Mouse (Mus musculus): ENCODE results near the gene Nfatc2. TPM values are rescaled to one million over a fixed set of nuclear protein-coding genes. Genes with fewer than 3 reads are reported as not detected.

The Nfatc2 gene
- polyA plus RNA-seq (2015; fragmentation: Nextera tagmentation; extraction: Ambion mirVana), result 1.8 and 2.4 TPM in 2 replicates

DNA sequence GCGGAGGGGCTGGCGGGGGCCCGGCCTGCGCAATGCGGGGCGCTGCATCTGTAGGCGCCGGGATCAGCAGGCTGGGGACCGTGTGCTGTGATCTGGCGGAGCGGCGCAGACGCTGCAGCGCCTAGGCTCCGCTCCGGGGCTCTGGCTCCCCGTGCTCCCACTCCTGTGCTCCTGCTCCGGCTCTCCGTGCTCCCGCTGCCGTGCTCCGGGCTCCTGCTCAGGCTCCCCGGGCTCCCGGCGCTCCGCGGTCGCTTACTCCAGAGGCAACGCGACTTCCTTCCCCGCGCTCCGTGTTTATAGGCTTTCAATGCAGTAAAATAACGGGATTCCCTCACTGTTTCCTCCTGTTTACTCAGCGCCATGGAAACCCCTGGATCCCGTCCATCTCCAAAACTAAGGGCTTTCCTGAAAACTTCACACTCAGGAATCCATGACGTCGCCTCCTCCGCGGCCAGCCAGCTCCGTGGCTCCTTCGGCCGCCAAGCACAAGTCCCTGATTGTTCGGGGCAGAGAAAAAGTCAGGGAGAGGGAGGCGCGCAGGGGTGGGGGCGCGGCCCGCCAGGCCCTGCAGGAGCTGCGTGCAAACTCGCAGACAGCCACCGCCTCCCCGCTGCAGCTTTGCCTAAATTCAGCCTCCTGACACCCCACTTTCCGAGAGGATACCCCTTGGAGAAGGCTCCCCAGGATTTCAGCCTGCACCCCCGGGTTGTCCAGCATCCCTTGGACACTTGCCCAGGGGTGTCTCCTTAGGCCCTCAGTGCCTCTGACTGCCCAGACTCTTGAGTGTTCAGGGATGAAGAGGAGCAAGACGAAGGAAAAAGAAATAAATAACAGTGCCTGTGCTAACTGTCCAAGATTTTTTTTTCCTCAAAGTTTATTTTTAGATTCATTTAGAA, at the start of gene Nfatc2:
Gene Nfatc2, minus strand, starts transcription at position 167 of the 896 bp plus-strand sequence.
- peak; percentile 70 for ATAC-seq
- peak within 1 kb of the TSS; percentile 91 for H3K4me2 ChIP-seq (replicated peaks)
- H3K27me3 ChIP-seq (replicated peaks), result peaks cover 27% of the 10 kb centered on the region
- peaks cover 32% of the 10 kb centered on the region for H3K4me1 ChIP-seq (replicated peaks)
- H3K36me3 ChIP-seq, result no peaks in the 10 kb centered on the region
- no peaks in the 10 kb centered on the region for H3K9me3 ChIP-seq
- H3K27ac ChIP-seq, result peak within 1 kb of the TSS; percentile 66
- H3K9ac ChIP-seq, result peak within 1 kb of the TSS; percentile 48
- H3K4me3 ChIP-seq (replicated peaks), result peak within 1 kb of the TSS; percentile 43
- WGBS, result 1% methylated on average over 56 of the region's 56 CpGs

- no peak overlapping the region for H3K27ac ChIP-seq
- 73% methylated on average over 8 of the region's 8 CpGs for WGBS
- H3K9ac ChIP-seq, result no peak overlapping the region
- no peak overlapping the region for H3K4me3 ChIP-seq (replicated peaks)
- no peaks in the 10 kb centered on the region; the same call in 1 of the 2 replicates for H3K36me3 ChIP-seq
- H3K9me3 ChIP-seq, result no peaks in the 10 kb centered on the region
- H3K27me3 ChIP-seq (replicated peaks), result no peaks in the 10 kb centered on the region
- H3K4me2 ChIP-seq (replicated peaks), result no peak overlapping the region
- ATAC-seq, result no peak
- H3K4me1 ChIP-seq (replicated peaks), result no peaks in the 10 kb centered on the region
Observed at GRCm38 (mm10) chr2:168648171-168648570, 46.7 kb upstream of the Nfatc2 start.

DNA sequence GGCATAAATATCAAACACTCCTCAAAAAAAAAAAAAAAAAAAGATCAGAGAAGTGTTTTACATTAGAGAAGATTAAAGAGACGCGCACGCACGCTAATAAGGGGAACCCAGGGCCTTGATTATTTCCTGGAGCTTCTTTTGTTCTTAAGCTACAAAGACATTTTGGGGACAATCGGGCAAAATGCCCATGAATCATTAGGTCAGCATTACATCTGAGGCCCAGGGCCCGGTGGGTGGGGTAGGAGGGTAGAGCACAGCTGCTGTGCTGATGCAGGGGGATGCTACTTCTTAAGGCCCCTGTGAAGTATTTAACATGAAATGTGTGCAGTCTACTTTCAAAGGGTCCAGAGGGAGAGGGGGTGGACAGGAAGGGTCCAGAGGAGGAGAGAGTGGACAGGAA, 43.4 kb upstream of the Nfatc2 start:
- no peaks in the 10 kb centered on the region for H3K9me3 ChIP-seq
- H3K36me3 ChIP-seq, result peaks cover 2% of the 10 kb centered on the region; the same call in 1 of the 2 replicates
- 87% methylated on average over 6 of the region's 6 CpGs for WGBS
- no peak overlapping the region for H3K4me2 ChIP-seq (replicated peaks)
- H3K4me1 ChIP-seq (replicated peaks), result no peaks in the 10 kb centered on the region
- no peaks in the 10 kb centered on the region for H3K27me3 ChIP-seq (replicated peaks)
- H3K27ac ChIP-seq, result no peak overlapping the region
- no peak for ATAC-seq
- no peak overlapping the region for H3K9ac ChIP-seq
- H3K4me3 ChIP-seq (replicated peaks), result no peak overlapping the region

- Histone ChIP-seq H3K36me3 (peaks cover 2% of the 10 kb centered on the region; the same call in 1 of the 2 replicates), H3K4me3 (replicated peaks) (no peak overlapping the region), H3K27ac (no peak overlapping the region), H3K9ac (no peak overlapping the region), H3K27me3 (replicated peaks) (no peaks in the 10 kb centered on the region), H3K9me3 (no peaks in the 10 kb centered on the region), H3K4me1 (replicated peaks) (no peaks in the 10 kb centered on the region), H3K4me2 (replicated peaks) (no peak overlapping the region)
- ATAC-seq, result no peak
- 88% methylated on average over 20 of the region's 20 CpGs for WGBS
Observed at GRCm38 (mm10) chr2:168643524-168644177, 42.2 kb upstream of the Nfatc2 start.

GRCm38 (mm10) chr2:168642187-168642586, 40.7 kb upstream of the Nfatc2 start:
- H3K27ac ChIP-seq, result no peak overlapping the region
- H3K9me3 ChIP-seq, result no peaks in the 10 kb centered on the region
- ATAC-seq, result no peak
- no peaks in the 10 kb centered on the region for H3K27me3 ChIP-seq (replicated peaks)
- H3K4me3 ChIP-seq (replicated peaks), result no peak overlapping the region
- H3K9ac ChIP-seq, result no peak overlapping the region
- 70% methylated on average over 11 of the region's 11 CpGs for WGBS
- H3K4me2 ChIP-seq (replicated peaks), result no peak overlapping the region
- peaks cover 2% of the 10 kb centered on the region; the same call in 1 of the 2 replicates for H3K36me3 ChIP-seq
- no peaks in the 10 kb centered on the region for H3K4me1 ChIP-seq (replicated peaks)

- Histone ChIP-seq H3K27ac (no peak overlapping the region), H3K4me1 (replicated peaks) (no peaks in the 10 kb centered on the region), H3K27me3 (replicated peaks) (no peaks in the 10 kb centered on the region; the same call in 1 of the 2 replicates), H3K9ac (no peak overlapping the region), H3K4me3 (replicated peaks) (no peak overlapping the region), H3K4me2 (replicated peaks) (no peak overlapping the region), H3K9me3 (no peaks in the 10 kb centered on the region), H3K36me3 (peaks cover 2% of the 10 kb centered on the region; the same call in 1 of the 2 replicates)
- 92% methylated on average over 9 of the region's 9 CpGs for WGBS
- no peak for ATAC-seq
Observed at GRCm38 (mm10) chr2:168640460-168640859, 39.0 kb upstream of the Nfatc2 start.

- H3K27ac ChIP-seq, result no peak overlapping the region
- H3K9me3 ChIP-seq, result no peaks in the 10 kb centered on the region
- no peaks in the 10 kb centered on the region; the same call in 1 of the 2 replicates for H3K27me3 ChIP-seq (replicated peaks)
- no peak overlapping the region for H3K4me3 ChIP-seq (replicated peaks)
- no peak for ATAC-seq
- H3K36me3 ChIP-seq, result no peaks in the 10 kb centered on the region
- 89% methylated on average over 7 of the region's 7 CpGs for WGBS
- H3K4me1 ChIP-seq (replicated peaks), result peaks cover 8% of the 10 kb centered on the region; the same call in 1 of the 2 replicates
- no peak overlapping the region for H3K9ac ChIP-seq
- H3K4me2 ChIP-seq (replicated peaks), result no peak overlapping the region
Observed at GRCm38 (mm10) chr2:168634881-168635280, 33.4 kb upstream of the Nfatc2 start.

- ATAC-seq, result no peak
- Histone ChIP-seq H3K4me3 (replicated peaks) (no peak overlapping the region), H3K27me3 (replicated peaks) (no peaks in the 10 kb centered on the region; the same call in 1 of the 2 replicates), H3K9ac (no peak overlapping the region), H3K9me3 (no peaks in the 10 kb centered on the region), H3K4me1 (replicated peaks) (peaks cover 8% of the 10 kb centered on the region; the same call in 1 of the 2 replicates), H3K27ac (no peak overlapping the region), H3K4me2 (replicated peaks) (no peak overlapping the region), H3K36me3 (no peaks in the 10 kb centered on the region)
- WGBS, result 19% methylated on average over 14 of the region's 14 CpGs
Observed at GRCm38 (mm10) chr2:168633301-168633816, 31.9 kb upstream of the Nfatc2 start.

- Histone ChIP-seq H3K36me3 (no peaks in the 10 kb centered on the region), H3K4me2 (replicated peaks) (no peak overlapping the region), H3K27me3 (replicated peaks) (no peaks in the 10 kb centered on the region; the same call in 1 of the 2 replicates), H3K9me3 (no peaks in the 10 kb centered on the region), H3K9ac (no peak overlapping the region), H3K4me1 (replicated peaks) (peaks cover 8% of the 10 kb centered on the region; the same call in 1 of the 2 replicates), H3K27ac (no peak overlapping the region), H3K4me3 (replicated peaks) (no peak overlapping the region)
- 82% methylated on average over 6 of the region's 6 CpGs for WGBS
- ATAC-seq, result no peak
Observed at GRCm38 (mm10) chr2:168632543-168632942, 31.1 kb upstream of the Nfatc2 start.

GRCm38 (mm10) chr2:168628787-168629186, 27.3 kb upstream of the Nfatc2 start:
- WGBS, result 27% methylated on average over 8 of the region's 8 CpGs
- Histone ChIP-seq H3K4me2 (replicated peaks) (no peak overlapping the region), H3K9me3 (no peaks in the 10 kb centered on the region), H3K9ac (no peak overlapping the region), H3K4me3 (replicated peaks) (no peak overlapping the region), H3K27ac (no peak overlapping the region), H3K27me3 (replicated peaks) (no peaks in the 10 kb centered on the region), H3K4me1 (replicated peaks) (0 out of 2 replicates have a peak, but pooled peaks cover 7% of the 10 kb centered on the region), H3K36me3 (no peaks in the 10 kb centered on the region)
- ATAC-seq, result peak; percentile 62; the same call in 1 of the 2 replicates

GRCm38 (mm10) chr2:168627829-168628770, 26.6 kb upstream of the Nfatc2 start:
- Histone ChIP-seq H3K27ac (no peak overlapping the region), H3K4me3 (replicated peaks) (no peak overlapping the region), H3K4me2 (replicated peaks) (no peak overlapping the region), H3K9ac (no peak overlapping the region), H3K27me3 (replicated peaks) (no peaks in the 10 kb centered on the region), H3K4me1 (replicated peaks) (no peaks in the 10 kb centered on the region), H3K36me3 (no peaks in the 10 kb centered on the region), H3K9me3 (no peaks in the 10 kb centered on the region)
- WGBS, result 61% methylated on average over 20 of the region's 20 CpGs
- ATAC-seq, result 0 out of 2 replicates have a peak, but pooled peaks have one; percentile 2
